Mouse (Mus musculus) forebrain, embryonic 15.5 days (tissue): ENCODE measurements around the gene Olfr1335. TPM values are rescaled to one million over a fixed set of nuclear protein-coding genes. Genes with fewer than 3 reads are reported as not detected.
"Not testable (repeated sequence)": the region's sequence is repeated elsewhere in the genome, so short reads cannot be mapped to it uniquely, and the experiment has no call there.

Experiments used
- ATAC-seq: fragments of 200-750 bp; cut with Nextera tagmentation; replicated peaks from 2 replicates; pipeline ENCODE4 v1.8.0; 2017; ENCODE audit warnings: mild to moderate bottlenecking, moderate TSS enrichment, moderate library complexity
- H3K27ac ChIP-seq: fragments of 300-500 bp; sonication (generic); replicated peaks from 2 replicates; pipeline ENCODE4 v1.5.1; 2015; ENCODE audit warnings: mild to moderate bottlenecking, inconsistent platforms
- H3K27me3 ChIP-seq: fragments of 300-500 bp; sonication (generic); 2 replicates; pipeline ENCODE4 v1.6.1; 2015; ENCODE audit warnings: inconsistent platforms
- H3K36me3 ChIP-seq: fragments of 300-500 bp; sonication (generic); 2 replicates; pipeline ENCODE4 v1.6.1; 2015; ENCODE audit warnings: mild to moderate bottlenecking, inconsistent platforms
- H3K4me1 ChIP-seq: fragments of 300-500 bp; sonication (generic); 2 replicates; pipeline ENCODE4 v1.6.1; 2015; ENCODE audit warnings: inconsistent platforms
- H3K4me2 ChIP-seq: fragments of 300-500 bp; sonication (generic); replicated peaks from 2 replicates; pipeline ENCODE4 v1.6.1; 2015; ENCODE audit warnings: mild to moderate bottlenecking, inconsistent platforms
- H3K4me3 ChIP-seq: fragments of 300-500 bp; sonication (generic); 2 replicates; pipeline ENCODE4 v1.5.1; 2015; ENCODE audit warnings: mild to moderate bottlenecking, inconsistent platforms
- H3K9ac ChIP-seq: fragments of 300-500 bp; sonication (generic); replicated peaks from 2 replicates; pipeline ENCODE4 v1.6.1; 2015; ENCODE audit warnings: mild to moderate bottlenecking, inconsistent platforms
- H3K9me3 ChIP-seq: fragments of 300-500 bp; sonication (generic); 2 replicates; pipeline ENCODE4 v1.6.1; 2016; ENCODE audit warnings: inconsistent platforms
- WGBS: fragments of 180-500 bp; shearing (Covaris S2); methylation state at CpG from one replicate; pipeline ENCODE4 v1.1.7; 2015; ENCODE audit warnings: mixed read lengths; 5-methylcytosine and 5-hydroxymethylcytosine counted together
- polyA plus RNA-seq: library from polyadenylated mRNA; unstranded; fragments of >200 nt; fragmentation: Nextera tagmentation; extraction: Ambion mirVana; gene quantifications from 2 replicates; pipeline ENCODE4 v1.2.1, GENCODE M21; 2015

Gene Olfr1335
- not detected in 2 replicates for polyA plus RNA-seq

GRCm38 (mm10) chr4:118809844-118810243 is at the start of gene Olfr1335:
Gene Olfr1335, minus strand, starts transcription at chr4:118809944.
- 89% methylated on average over 4 of the region's 4 CpGs for WGBS
- no peak for ATAC-seq
- H3K27ac ChIP-seq, result no peak within 1 kb of the TSS
- no peak within 1 kb of the TSS for H3K4me2 ChIP-seq
- H3K9me3 ChIP-seq, result no peaks in the 10 kb centered on the region
- no peaks in the 10 kb centered on the region for H3K27me3 ChIP-seq
- H3K4me3 ChIP-seq, result no peak within 1 kb of the TSS
- H3K9ac ChIP-seq, result no peak within 1 kb of the TSS
- H3K36me3 ChIP-seq, result no peaks in the 10 kb centered on the region
- no peaks in the 10 kb centered on the region for H3K4me1 ChIP-seq

- no peaks in the 10 kb centered on the region for H3K36me3 ChIP-seq
- H3K4me1 ChIP-seq, result no peaks in the 10 kb centered on the region
- H3K4me3 ChIP-seq, result no peak within 1 kb of the TSS
- no peaks in the 10 kb centered on the region for H3K9me3 ChIP-seq
- H3K27ac ChIP-seq, result no peak within 1 kb of the TSS
- H3K4me2 ChIP-seq, result no peak within 1 kb of the TSS
- 97% methylated on average over 1 of the region's 1 CpGs for WGBS
- H3K27me3 ChIP-seq, result no peaks in the 10 kb centered on the region
- ATAC-seq, result no peak
- H3K9ac ChIP-seq, result no peak within 1 kb of the TSS
Measured at GRCm38 (mm10) chr4:118836179-118836578, 26.4 kb upstream of the Olfr1335 start, which contains the start of gene Olfr1333. Gene Olfr1333, minus strand, starts transcription at chr4:118836279.

- no peak overlapping the region for H3K27ac ChIP-seq
- no peak for ATAC-seq
- H3K36me3 ChIP-seq, result no peaks in the 10 kb centered on the region
- H3K27me3 ChIP-seq, result no peaks in the 10 kb centered on the region
- no peak overlapping the region for H3K4me2 ChIP-seq
- no peak overlapping the region for H3K9ac ChIP-seq
- no peak overlapping the region for H3K4me3 ChIP-seq
- H3K4me1 ChIP-seq, result no peaks in the 10 kb centered on the region
- 87% methylated on average over 1 of the region's 1 CpGs for WGBS
- no peaks in the 10 kb centered on the region for H3K9me3 ChIP-seq
Measured at GRCm38 (mm10) chr4:118818921-118819320, 9.2 kb upstream of the Olfr1335 start.

GRCm38 (mm10) chr4:118792796-118793195 is 16.9 kb downstream of the Olfr1335 start:
- not testable (repeated sequence) for H3K27me3 ChIP-seq, H3K4me3 ChIP-seq, H3K9ac ChIP-seq, H3K27ac ChIP-seq, H3K9me3 ChIP-seq, H3K4me2 ChIP-seq, H3K36me3 ChIP-seq, H3K4me1 ChIP-seq, ATAC-seq

- WGBS, result 74% methylated on average over 2 of the region's 2 CpGs
- no peak within 1 kb of the TSS for H3K4me2 ChIP-seq
- no peak within 1 kb of the TSS for H3K9ac ChIP-seq
- no peaks in the 10 kb centered on the region for H3K27me3 ChIP-seq
- H3K27ac ChIP-seq, result no peak within 1 kb of the TSS
- no peak for ATAC-seq
- H3K36me3 ChIP-seq, result no peaks in the 10 kb centered on the region
- H3K4me1 ChIP-seq, result no peaks in the 10 kb centered on the region
- no peak within 1 kb of the TSS for H3K4me3 ChIP-seq
- H3K9me3 ChIP-seq, result no peaks in the 10 kb centered on the region
Measured at GRCm38 (mm10) chr4:118782486-118782885, 27.3 kb downstream of the Olfr1335 start, which contains the start of gene Olfr1337. Gene Olfr1337, minus strand, starts transcription at chr4:118782586.

Other genes with a start within 250 kb of the Olfr1335 start
- gene Cfap57, start 189.2 kb downstream of the Olfr1335 start, polyA plus RNA-seq, result 0.52 and 0.73 TPM in 2 replicates
- 140 and 150 TPM in 2 replicates for gene Ebna1bp2, start 189.1 kb downstream of the Olfr1335 start, polyA plus RNA-seq
- not detected in 2 replicates for gene Olfr62, start 151.0 kb downstream of the Olfr1335 start, polyA plus RNA-seq
- gene Olfr1342, start 117.2 kb downstream of the Olfr1335 start, polyA plus RNA-seq, result 0.06 TPM in 1 of 2 replicates, not detected in the other
- not detected in 2 replicates for gene Olfr1341, start 106.4 kb downstream of the Olfr1335 start, polyA plus RNA-seq
- gene Olfr1340, start 89.8 kb downstream of the Olfr1335 start, polyA plus RNA-seq, result not detected in 2 replicates
- not detected in 2 replicates for gene Olfr1339, start 77.8 kb downstream of the Olfr1335 start, polyA plus RNA-seq
- not detected in 2 replicates for gene Olfr1338, start 51.2 kb downstream of the Olfr1335 start, polyA plus RNA-seq
- not detected in 2 replicates for gene Olfr1337, start 27.4 kb downstream of the Olfr1335 start, polyA plus RNA-seq
- gene Olfr1333, start 26.3 kb upstream of the Olfr1335 start, polyA plus RNA-seq, result not detected in 2 replicates
- gene Olfr1331, start 54.7 kb upstream of the Olfr1335 start, polyA plus RNA-seq, result not detected in 2 replicates
- not detected in 2 replicates for gene Olfr1330, start 78.7 kb upstream of the Olfr1335 start, polyA plus RNA-seq
- gene Olfr1329, start 107.5 kb upstream of the Olfr1335 start, polyA plus RNA-seq, result not detected in 2 replicates
- gene Olfr1328, start 128.7 kb upstream of the Olfr1335 start, polyA plus RNA-seq, result not detected in 2 replicates
- 0.28 and 0.29 TPM in 2 replicates for gene Lao1, start 151.6 kb upstream of the Olfr1335 start, polyA plus RNA-seq